Mouse (Mus musculus) G1E (cell line): ENCODE results near the gene Mbnl1. TPM values are rescaled to one million over a fixed set of nuclear protein-coding genes. Genes with fewer than 3 reads are reported as not detected.

Experiments
- ATAC-seq: 2 replicates; pipeline ENCODE4 v1.8.0; 2016; ENCODE audit warnings: mild to moderate bottlenecking; ENCODE audit not compliant: insufficient number of reproducible peaks, poor library complexity, low FRiP score, severe bottlenecking; ENCODE audit errors: extremely low read depth
- DNase-seq: peaks from one replicate; pipeline ENCODE4 v3.0.0; 2012; ENCODE audit warnings: low spot score
- H3K27me3 ChIP-seq: 2 replicates; pipeline ENCODE4 v1.6.1; 2012; ENCODE audit warnings: mild to moderate bottlenecking, low read length, inconsistent platforms; ENCODE audit not compliant: insufficient read depth
- H3K36me3 ChIP-seq: replicated peaks from 2 replicates; pipeline ENCODE3; 2012; ENCODE audit warnings: mild to moderate bottlenecking, inconsistent platforms
- H3K4me1 ChIP-seq: 2 replicates; pipeline ENCODE4 v1.6.1; 2012; ENCODE audit warnings: low read depth, low read length, inconsistent platforms, mixed read lengths; ENCODE audit not compliant: insufficient read depth
- H3K4me3 ChIP-seq: 2 replicates; pipeline ENCODE4 v1.5.1; 2012; ENCODE audit warnings: low read depth, mild to moderate bottlenecking, inconsistent platforms, low read length, moderate library complexity, mixed read lengths
- H3K9me3 ChIP-seq: replicated peaks from 2 replicates; pipeline ENCODE4 v1.6.1; 2012; ENCODE audit warnings: inconsistent platforms
- CTCF ChIP-seq: IDR thresholded peaks from 2 replicates; pipeline ENCODE4 v1.5.1; 2012; ENCODE audit warnings: low read depth, low read length, inconsistent platforms, mixed read lengths
- GATA1 ChIP-seq: IDR thresholded peaks from 2 replicates; pipeline ENCODE4 v1.6.1; 2012; ENCODE audit warnings: borderline replicate concordance, low read length, inconsistent platforms, mixed read lengths
- GATA2 ChIP-seq: IDR thresholded peaks from 2 replicates; pipeline ENCODE4 v1.6.1; 2012; ENCODE audit warnings: low read depth, low read length, inconsistent platforms, borderline replicate concordance
- POLR2AphosphoS5 ChIP-seq: IDR thresholded peaks from 2 replicates; pipeline ENCODE4 v1.6.1; 2012; ENCODE audit warnings: low read depth, low read length, inconsistent platforms; ENCODE audit not compliant: insufficient replicate concordance
- TAL1 ChIP-seq: conservative IDR thresholded peaks from 2 replicates; pipeline ENCODE4 v1.6.1; 2012; ENCODE audit warnings: low read depth, low read length, inconsistent platforms, mixed read lengths
- polyA plus RNA-seq: library from polyadenylated mRNA; stranded (reverse); fragments of >175 nt; gene quantifications from 2 replicates; pipeline ENCODE4 v1.2.3, GENCODE M21; 2012
- total RNA-seq, 2 experiments: library from RNA; stranded (forward) in 1 of 2; stranded (reverse) in 1 of 2; fragments of 200-1000 nt in 1 of 2; fragments of >200 nt in 1 of 2; fragmentation: Nextera tagmentation in 1 of 2; gene quantifications; 2 replicates each; pipeline ENCODE4 v1.2.3; 2014 to 2017

Mbnl1 gene
- total and polyA plus RNA-seq, 3 experiments, result 131 to 879 (median 680) TPM

GRCm38 (mm10) chr3:60601686-60602085 is 129.1 kb downstream of the Mbnl1 start:
- TF ChIP-seq POLR2AphosphoS5, result no peak
- no peak for TF ChIP-seq TAL1
- no peak for TF ChIP-seq GATA1
- TF ChIP-seq CTCF, result peak; percentile 93
- peak; percentile 90; the same call in 1 of the 2 replicates for TF ChIP-seq GATA2
- Histone ChIP-seq H3K4me3 (no peak overlapping the region), H3K36me3 (peaks cover 62% of the 10 kb centered on the region), H3K4me1 (peaks cover 80% of the 10 kb centered on the region), H3K9me3 (no peaks in the 10 kb centered on the region), H3K27me3 (no peaks in the 10 kb centered on the region)
- no peak for DNase-seq
- no peak for ATAC-seq

DNA sequence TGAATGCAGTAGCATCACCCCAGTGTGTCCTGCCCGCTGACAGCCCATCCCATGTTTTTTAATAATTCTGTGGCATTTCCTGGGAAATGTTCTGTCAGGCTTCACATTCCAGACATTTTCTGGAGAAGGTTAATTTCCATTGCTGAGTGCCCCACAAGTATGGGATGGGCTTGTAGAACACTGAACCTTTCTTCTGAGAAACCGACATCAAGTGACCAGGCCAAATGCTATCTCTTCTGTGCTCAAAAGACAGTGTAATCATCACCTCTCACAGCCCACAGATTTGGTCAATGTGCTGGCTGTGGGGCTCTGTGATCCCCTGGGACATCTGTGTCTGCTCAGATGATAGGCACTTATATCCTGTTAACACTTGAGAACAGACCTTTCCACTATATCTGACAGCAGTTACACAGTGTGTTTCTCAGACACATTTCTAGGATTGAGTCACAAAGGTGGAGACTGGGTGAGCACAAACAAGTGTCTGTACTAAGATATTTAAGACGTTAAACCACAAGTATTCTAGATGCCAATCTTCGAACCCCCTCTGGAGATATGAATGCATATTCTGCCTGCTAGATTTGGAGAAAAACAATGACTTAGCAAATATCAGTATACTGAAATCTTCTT is 130.4 kb downstream of the Mbnl1 start:
- ATAC-seq, result peak; percentile 92
- Histone ChIP-seq H3K27me3 (no peaks in the 10 kb centered on the region), H3K4me1 (peaks cover 80% of the 10 kb centered on the region), H3K36me3 (peaks cover 55% of the 10 kb centered on the region), H3K4me3 (no peak overlapping the region; the same call in 1 of the 2 replicates), H3K9me3 (no peaks in the 10 kb centered on the region)
- TF ChIP-seq TAL1 (peak; percentile 98), POLR2AphosphoS5 (no peak), GATA2 (peak; percentile 84)
- DNase-seq, result peak; percentile 34

DNA sequence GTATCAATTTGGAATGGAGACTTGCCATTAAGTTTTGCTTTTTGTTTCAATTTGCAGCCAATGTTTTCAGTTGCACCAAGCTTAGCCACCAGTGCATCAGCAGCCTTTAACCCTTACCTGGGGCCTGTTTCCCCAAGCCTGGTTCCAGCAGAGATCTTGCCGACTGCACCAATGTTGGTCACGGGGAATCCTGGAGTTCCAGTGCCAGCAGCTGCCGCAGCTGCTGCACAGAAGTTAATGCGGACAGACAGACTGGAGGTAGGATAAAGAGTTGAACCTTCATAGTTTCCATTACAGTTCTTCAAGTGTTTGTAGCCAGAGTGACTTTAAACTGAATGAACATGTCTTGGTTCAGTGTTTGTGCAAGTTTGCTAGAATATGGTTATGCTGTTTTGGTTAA is 131.0 kb downstream of the Mbnl1 start:
- peaks cover 51% of the 10 kb centered on the region for H3K36me3 ChIP-seq
- TF ChIP-seq POLR2AphosphoS5 (no peak), TAL1 (no peak), GATA2 (no peak), GATA1 (no peak), CTCF (no peak)
- no peaks in the 10 kb centered on the region for H3K27me3 ChIP-seq
- peak overlapping the region; percentile 67; the same call in 1 of the 2 replicates for H3K4me3 ChIP-seq
- ATAC-seq (no peak), DNase-seq (no peak)
- peaks cover 76% of the 10 kb centered on the region for H3K4me1 ChIP-seq
- no peaks in the 10 kb centered on the region for H3K9me3 ChIP-seq

GRCm38 (mm10) chr3:60604205-60604604 is 131.6 kb downstream of the Mbnl1 start:
- DNase-seq (no peak), ATAC-seq (peak; percentile 37)
- Histone ChIP-seq H3K9me3 (no peaks in the 10 kb centered on the region), H3K36me3 (peaks cover 49% of the 10 kb centered on the region), H3K4me3 (no peak overlapping the region; the same call in 1 of the 2 replicates), H3K4me1 (peaks cover 76% of the 10 kb centered on the region), H3K27me3 (no peaks in the 10 kb centered on the region)
- TF ChIP-seq TAL1 (peak; percentile 41), GATA1 (no peak), GATA2 (no peak), POLR2AphosphoS5 (no peak), CTCF (no peak)

GRCm38 (mm10) chr3:60608952-60609403 is 136.3 kb downstream of the Mbnl1 start:
- no peak for ATAC-seq
- no peak overlapping the region for H3K4me3 ChIP-seq
- no peak for DNase-seq
- no peaks in the 10 kb centered on the region for H3K9me3 ChIP-seq
- peaks cover 60% of the 10 kb centered on the region for H3K4me1 ChIP-seq
- H3K36me3 ChIP-seq, result peaks cover 51% of the 10 kb centered on the region
- no peaks in the 10 kb centered on the region for H3K27me3 ChIP-seq
- TF ChIP-seq CTCF (peak; percentile 17; the same call in 1 of the 2 replicates), POLR2AphosphoS5 (no peak), GATA1 (no peak), GATA2 (no peak), TAL1 (no peak)

DNA sequence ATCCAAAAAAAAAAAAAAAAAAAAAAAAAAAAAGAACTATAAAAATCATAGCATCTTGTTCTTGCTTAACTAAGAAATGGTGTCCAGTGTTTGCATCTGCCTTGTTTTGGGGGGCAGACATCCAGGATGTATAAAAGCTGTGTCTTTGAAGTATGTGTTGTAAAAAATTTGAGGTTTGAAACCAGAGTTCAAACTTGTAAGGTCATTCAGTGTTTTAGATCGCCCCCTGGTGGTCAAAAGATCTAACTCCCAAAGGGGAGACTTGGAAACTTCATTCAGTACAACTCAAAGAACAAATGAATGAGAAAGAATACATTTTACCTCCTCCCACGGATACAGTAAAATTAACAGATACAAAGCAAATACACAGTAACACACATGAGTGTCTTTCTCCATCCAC is 139.2 kb downstream of the Mbnl1 start:
- Histone ChIP-seq H3K36me3 (peaks cover 53% of the 10 kb centered on the region), H3K9me3 (no peaks in the 10 kb centered on the region), H3K4me3 (no peak overlapping the region), H3K27me3 (no peaks in the 10 kb centered on the region), H3K4me1 (peaks cover 57% of the 10 kb centered on the region)
- TF ChIP-seq POLR2AphosphoS5 (no peak), CTCF (peak; percentile 28; the same call in 1 of the 2 replicates)
- ATAC-seq (no peak), DNase-seq (no peak)
